Mouse (Mus musculus) testis, adult 2 months (tissue): ENCODE data around the gene Pfkfb2.

ENCODE experiments used
- CTCF ChIP-seq: fragments of 200-500 bp; IDR thresholded peaks from 2 replicates; pipeline ENCODE4 v1.5.1; 2012; ENCODE audit warnings: low read depth, mild to moderate bottlenecking, inconsistent platforms, low read length, moderate library complexity; ENCODE audit not compliant: control insufficient read depth, insufficient read depth, insufficient replicate concordance
- POLR2A ChIP-seq: fragments of 200-500 bp; IDR thresholded peaks from 2 replicates; pipeline ENCODE4 v1.6.1; 2012; ENCODE audit warnings: low read depth, mild to moderate bottlenecking, inconsistent platforms, low read length, moderate library complexity; ENCODE audit not compliant: control insufficient read depth

DNA sequence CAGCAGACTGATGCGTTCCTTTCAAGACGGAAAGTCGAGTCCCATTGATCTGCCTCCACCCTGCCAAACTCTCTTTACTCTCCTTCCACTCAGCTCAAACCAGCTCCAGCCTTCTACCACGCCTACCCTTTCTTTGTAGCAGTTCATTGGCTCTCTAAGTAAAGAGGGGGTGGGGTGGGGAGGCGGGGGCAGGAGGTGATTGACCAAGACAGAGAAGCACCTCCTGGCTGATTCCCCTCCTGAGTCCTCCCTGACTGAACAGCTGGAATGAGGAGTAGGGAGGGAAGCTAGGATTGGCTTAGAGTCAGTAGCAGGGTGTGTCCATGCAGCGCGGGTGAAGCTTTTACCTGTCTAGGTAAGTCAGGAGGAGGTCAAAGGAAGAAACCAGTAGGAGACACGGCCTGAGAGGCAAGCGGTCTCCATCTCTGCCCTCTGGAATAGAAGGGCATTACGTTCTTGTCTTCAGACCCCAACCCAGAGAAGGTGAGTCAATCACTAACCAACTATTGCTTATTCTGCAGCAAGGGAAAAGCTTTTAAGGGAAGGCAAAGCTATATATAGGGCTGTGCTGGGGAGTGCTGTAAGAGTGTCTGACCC, 2.8 kb upstream of the Pfkfb2 start, which contains the start of gene AA986860:
- TF ChIP-seq CTCF: no peak
- no peak for TF ChIP-seq POLR2A
